Mouse (Mus musculus): ENCODE results near the gene Gm28308.
A peak's percentile ranks its signal among the peaks of the same experiment; 100 is the strongest.

Gm28308 gene

GRCm38 (mm10) chr6:52205221-52205620, 7.9 kb downstream of the Gm28308 start:
- no peak for DNase-seq (ENCODE audit: low spot score)

- peak; percentile 81 for DNase-seq (ENCODE audit: low spot score)
Measured at GRCm38 (mm10) chr6:52204050-52204752, 8.9 kb downstream of the Gm28308 start, which contains the start of gene Hoxa5. TSS of gene Hoxa5 (minus strand) at chr6:52204587.

GRCm38 (mm10) chr6:52203371-52204049, 9.6 kb downstream of the Gm28308 start:
- no peak for DNase-seq (ENCODE audit: low spot score)

GRCm38 (mm10) chr6:52203121-52203370, 10.1 kb downstream of the Gm28308 start:
- DNase-seq (ENCODE audit: low spot score), result no peak

GRCm38 (mm10) chr6:52202362-52203120, 10.6 kb downstream of the Gm28308 start:
- DNase-seq (ENCODE audit: low spot score), result no peak

- no peak for DNase-seq (ENCODE audit: low spot score)
Measured at GRCm38 (mm10) chr6:52201269-52201668, 11.9 kb downstream of the Gm28308 start.

- no peak for DNase-seq (ENCODE audit: low spot score)
Measured at GRCm38 (mm10) chr6:52200751-52201250, 12.3 kb downstream of the Gm28308 start.

- no peak for DNase-seq (ENCODE audit: low spot score)
Measured at GRCm38 (mm10) chr6:52200073-52200750, 12.9 kb downstream of the Gm28308 start.

GRCm38 (mm10) chr6:52197271-52197670, 15.9 kb downstream of the Gm28308 start:
- DNase-seq (ENCODE audit: low spot score), result no peak

- DNase-seq (ENCODE audit: low spot score), result no peak
Measured at GRCm38 (mm10) chr6:52196811-52197210, 16.3 kb downstream of the Gm28308 start.

GRCm38 (mm10) chr6:52194690-52195089, 18.4 kb downstream of the Gm28308 start:
- no peak for DNase-seq (ENCODE audit: low spot score)

GRCm38 (mm10) chr6:52191860-52192550, 21.1 kb downstream of the Gm28308 start:
- peak; percentile 79 for DNase-seq (ENCODE audit: low spot score)

GRCm38 (mm10) chr6:52190906-52191810, 22.0 kb downstream of the Gm28308 start, which contains the start of gene Hoxa4:
TSS of gene Hoxa4 (minus strand) at chr6:52191753.
- no peak for DNase-seq (ENCODE audit: low spot score)

GRCm38 (mm10) chr6:52190410-52190809, 22.7 kb downstream of the Gm28308 start:
- no peak for DNase-seq (ENCODE audit: low spot score)

GRCm38 (mm10) chr6:52189909-52190308, 23.2 kb downstream of the Gm28308 start:
- DNase-seq (ENCODE audit: low spot score), result no peak

GRCm38 (mm10) chr6:52189172-52189591, 24.0 kb downstream of the Gm28308 start:
- DNase-seq (ENCODE audit: low spot score), result no peak

- DNase-seq (ENCODE audit: low spot score), result no peak
Measured at GRCm38 (mm10) chr6:52186500-52186899, 26.6 kb downstream of the Gm28308 start.

GRCm38 (mm10) chr6:52185834-52186233, 27.3 kb downstream of the Gm28308 start:
- DNase-seq (ENCODE audit: low spot score), result no peak

- DNase-seq (ENCODE audit: low spot score), result no peak
Measured at GRCm38 (mm10) chr6:52185222-52185621, 27.9 kb downstream of the Gm28308 start.

GRCm38 (mm10) chr6:52184668-52185067, 28.5 kb downstream of the Gm28308 start:
- DNase-seq (ENCODE audit: low spot score), result no peak
